Mouse (Mus musculus) liver, postnatal 0 days (tissue): ENCODE results near the gene Fam20c. TPM values are rescaled to one million over a fixed set of nuclear protein-coding genes. Genes with fewer than 3 reads are reported as not detected.

Source experiments
- ATAC-seq: fragments of 200-750 bp; cut with Nextera tagmentation; 2 replicates; pipeline ENCODE4 v1.8.0; 2017; ENCODE audit warnings: mild to moderate bottlenecking, moderate library complexity
- DNase-seq: peaks from one replicate; pipeline ENCODE4 v3.0.0-alpha.2; 2016
- H3K27ac ChIP-seq: fragments of 300-500 bp; sonication (generic); 2 replicates; pipeline ENCODE4 v1.5.1; 2014; ENCODE audit warnings: antibody characterized with exemption, moderate library complexity, mild to moderate bottlenecking, low read depth
- H3K27me3 ChIP-seq: fragments of 300-500 bp; sonication (generic); 2 replicates; pipeline ENCODE4 v1.6.1; 2014; ENCODE audit warnings: low read length, control low read depth, mixed read lengths; ENCODE audit not compliant: insufficient read depth
- H3K36me3 ChIP-seq: fragments of 300-500 bp; sonication (generic); replicated peaks from 2 replicates; pipeline ENCODE4 v1.6.1; 2014; ENCODE audit warnings: mild to moderate bottlenecking, control low read depth, low read length, moderate library complexity, mixed read lengths; ENCODE audit not compliant: insufficient read depth
- H3K4me1 ChIP-seq: fragments of 300-500 bp; sonication (generic); 2 replicates; pipeline ENCODE4 v1.6.1; 2014; ENCODE audit warnings: antibody characterized with exemption, mild to moderate bottlenecking, control low read depth; ENCODE audit not compliant: insufficient read depth
- H3K4me2 ChIP-seq: fragments of 300-500 bp; sonication (generic); 2 replicates; pipeline ENCODE4 v1.6.1; 2014; ENCODE audit warnings: low read depth, mild to moderate bottlenecking, low read length, moderate library complexity, mixed read lengths
- H3K4me3 ChIP-seq: fragments of 300-500 bp; sonication (generic); 2 replicates; pipeline ENCODE4 v1.5.1; 2014; ENCODE audit warnings: low read depth, low read length
- H3K9ac ChIP-seq: fragments of 300-500 bp; sonication (generic); replicated peaks from 2 replicates; pipeline ENCODE4 v1.6.1; 2014; ENCODE audit warnings: mild to moderate bottlenecking, moderate library complexity
- H3K9me3 ChIP-seq: fragments of 300-500 bp; sonication (generic); 2 replicates; pipeline ENCODE4 v1.6.1; 2016; ENCODE audit warnings: mild to moderate bottlenecking, control low read depth, low read length, mixed read lengths
- CTCF ChIP-seq: sonication (generic); IDR thresholded peaks from 2 replicates; pipeline ENCODE4 v1.5.1; 2016; ENCODE audit warnings: antibody characterized with exemption, low read depth
- EP300 ChIP-seq: IDR thresholded peaks from 2 replicates; pipeline ENCODE4 v1.6.1; 2016; ENCODE audit warnings: antibody characterized with exemption, low read depth, mild to moderate bottlenecking
- WGBS: fragments of 180-500 bp; shearing (Covaris S2); extraction: QIAGEN DNeasy Blood & Tissue Kit; methylation state at CpG from one replicate; pipeline ENCODE4 v1.1.7; 2014; ENCODE audit not compliant: insufficient replicate concordance; 5-methylcytosine and 5-hydroxymethylcytosine counted together
- polyA plus RNA-seq: library from polyadenylated mRNA; unstranded; fragments of >200 nt; fragmentation: Nextera tagmentation; extraction: Ambion mirVana; gene quantifications from 2 replicates; pipeline ENCODE4 v1.2.1, GENCODE M21; 2015

The Fam20c gene
- 15.3 and 19.0 TPM in 2 replicates for polyA plus RNA-seq

DNA sequence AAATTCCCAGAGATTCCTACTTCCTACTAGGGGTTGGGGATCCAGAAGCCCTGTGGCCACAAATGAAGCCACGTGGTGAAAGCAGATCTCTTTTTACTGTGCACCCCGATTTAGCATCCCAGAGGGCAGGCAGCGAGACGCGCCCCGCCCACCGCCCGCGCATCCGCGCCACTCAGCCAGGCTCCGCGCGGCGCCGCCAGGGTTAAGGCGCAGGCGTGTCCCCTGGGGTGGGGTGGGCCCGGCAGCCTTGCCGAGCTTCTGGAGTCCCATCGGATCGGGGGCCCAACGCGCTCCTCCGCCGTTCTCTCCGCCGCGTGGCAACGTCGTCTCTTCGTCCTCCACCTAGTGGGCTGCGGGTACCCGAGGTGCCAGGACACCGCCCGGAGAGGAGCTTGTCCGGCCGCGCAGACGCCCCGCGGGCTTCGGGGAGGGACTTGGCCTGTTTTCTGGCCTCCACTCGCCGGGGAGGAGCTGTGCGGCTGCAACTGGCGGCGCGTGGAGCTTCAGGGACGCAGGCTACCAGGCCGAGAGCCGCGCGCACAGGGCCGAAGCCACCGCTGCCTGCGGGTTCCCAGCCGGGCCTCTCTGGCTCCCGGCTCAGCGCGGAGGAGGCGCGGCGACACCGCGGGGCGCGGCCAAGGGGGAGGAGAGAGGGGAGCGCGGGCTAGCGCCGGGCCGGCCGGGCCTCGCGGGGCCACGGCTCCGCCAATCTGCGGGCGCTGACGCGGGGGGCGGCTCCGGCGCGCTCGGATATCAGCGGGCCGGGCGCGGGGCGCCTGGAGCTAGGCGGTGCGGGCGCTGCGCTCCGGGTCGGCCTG, at the start of gene Fam20c:
Gene Fam20c, plus strand, starts transcription at position 212 of the 818 bp plus-strand sequence.
- peak within 1 kb of the TSS; percentile 80 for H3K4me2 ChIP-seq
- H3K4me3 ChIP-seq, result peak within 1 kb of the TSS; percentile 57
- H3K9ac ChIP-seq, result peak within 1 kb of the TSS; percentile 60
- H3K36me3 ChIP-seq, result 0 out of 2 replicates have a peak, but pooled peaks cover 3% of the 10 kb centered on the region
- H3K9me3 ChIP-seq, result no peaks in the 10 kb centered on the region
- under 1% methylated on average over 70 of the region's 98 CpGs for WGBS
- DNase-seq, result peak; percentile 81
- ATAC-seq, result peak; percentile 88
- peak within 1 kb of the TSS; percentile 85 for H3K27ac ChIP-seq
- H3K27me3 ChIP-seq, result peaks cover 27% of the 10 kb centered on the region
- TF ChIP-seq CTCF (no peak), EP300 (no peak)
- H3K4me1 ChIP-seq, result peaks cover 14% of the 10 kb centered on the region; the same call in 1 of the 2 replicates

DNA sequence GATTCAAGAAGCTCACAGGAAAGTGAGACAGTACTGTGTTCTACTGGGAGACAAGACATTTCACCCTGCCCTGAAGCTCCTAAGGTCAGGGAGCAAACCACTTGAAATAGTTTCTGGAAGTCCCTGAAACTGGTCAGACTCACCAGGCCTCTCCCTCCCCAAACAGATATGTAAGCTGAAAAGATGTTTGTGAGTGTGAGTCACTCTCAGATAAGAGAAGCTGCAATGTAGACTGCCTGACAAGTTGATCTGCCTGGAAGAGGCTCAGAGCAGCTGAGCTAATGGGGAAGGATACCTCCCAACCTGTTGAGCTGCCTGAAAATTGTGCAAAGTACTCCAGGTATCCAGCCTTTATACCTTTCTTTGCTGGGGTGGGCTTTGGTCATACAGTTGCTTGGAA, 46.9 kb upstream of the Fam20c start:
- no peak for TF ChIP-seq CTCF
- no peak for TF ChIP-seq EP300
- H3K9me3 ChIP-seq, result peaks cover 7% of the 10 kb centered on the region
- no peaks in the 10 kb centered on the region for H3K4me1 ChIP-seq
- no peak overlapping the region for H3K27ac ChIP-seq
- H3K4me2 ChIP-seq, result no peak overlapping the region
- ATAC-seq (no peak), DNase-seq (no peak)
- no peak overlapping the region for H3K9ac ChIP-seq
- H3K27me3 ChIP-seq, result no peaks in the 10 kb centered on the region
- H3K4me3 ChIP-seq, result no peak overlapping the region
- no peaks in the 10 kb centered on the region for H3K36me3 ChIP-seq

DNA sequence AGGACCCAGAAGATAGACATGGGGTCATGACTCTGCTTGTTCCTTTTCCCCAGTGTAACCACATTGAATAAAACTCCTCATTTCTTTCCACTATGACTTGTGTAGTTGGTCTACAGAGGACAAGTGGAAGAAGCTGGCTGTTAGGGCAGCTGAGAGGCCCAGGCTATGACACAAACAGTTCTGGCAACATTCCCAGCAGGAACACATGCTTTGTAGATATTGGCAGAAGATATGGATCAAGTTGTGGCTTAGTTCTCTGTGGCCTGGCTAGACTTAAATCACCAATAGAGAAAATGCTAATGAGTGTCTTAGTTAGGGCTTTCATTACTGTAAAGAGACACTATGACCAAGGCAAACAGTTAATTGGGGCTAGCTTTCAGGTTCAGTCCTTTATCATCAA, 45.7 kb upstream of the Fam20c start:
- Histone ChIP-seq H3K36me3 (no peaks in the 10 kb centered on the region), H3K27ac (no peak overlapping the region), H3K9ac (no peak overlapping the region), H3K4me2 (no peak overlapping the region), H3K9me3 (peaks cover 12% of the 10 kb centered on the region), H3K4me1 (no peaks in the 10 kb centered on the region), H3K4me3 (no peak overlapping the region), H3K27me3 (no peaks in the 10 kb centered on the region)
- no peak for ATAC-seq
- TF ChIP-seq EP300, result no peak
- no peak for TF ChIP-seq CTCF
- no peak for DNase-seq

DNA sequence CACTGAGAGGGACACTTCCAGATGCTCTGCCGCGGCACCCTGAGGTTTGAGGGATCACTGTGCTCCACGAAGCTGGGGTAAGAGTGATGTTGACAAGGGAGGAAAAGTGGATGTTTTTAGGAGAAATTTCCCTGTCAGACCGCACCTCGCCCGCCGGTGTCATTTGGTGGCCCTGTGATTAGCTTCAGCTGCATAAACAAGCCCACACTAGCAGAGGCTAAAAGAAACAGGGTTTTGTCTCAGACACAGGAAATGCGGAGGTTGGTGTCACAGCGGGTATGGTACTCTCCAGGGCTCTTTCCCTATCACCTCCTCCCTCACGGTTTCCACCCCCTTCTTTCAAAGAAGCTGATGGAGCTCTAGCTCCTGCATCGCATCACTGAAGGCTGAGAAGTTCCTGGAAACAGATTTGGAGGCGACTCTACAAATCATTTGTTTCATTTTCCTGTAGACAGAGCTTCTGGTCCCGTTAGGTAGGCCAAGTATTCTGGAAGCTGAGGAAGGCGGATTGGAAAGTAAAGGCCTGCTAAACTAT, 38.7 kb upstream of the Fam20c start:
- WGBS, result 42% methylated on average over 14 of the region's 14 CpGs
- no peaks in the 10 kb centered on the region for H3K27me3 ChIP-seq
- H3K4me3 ChIP-seq, result no peak overlapping the region

DNA sequence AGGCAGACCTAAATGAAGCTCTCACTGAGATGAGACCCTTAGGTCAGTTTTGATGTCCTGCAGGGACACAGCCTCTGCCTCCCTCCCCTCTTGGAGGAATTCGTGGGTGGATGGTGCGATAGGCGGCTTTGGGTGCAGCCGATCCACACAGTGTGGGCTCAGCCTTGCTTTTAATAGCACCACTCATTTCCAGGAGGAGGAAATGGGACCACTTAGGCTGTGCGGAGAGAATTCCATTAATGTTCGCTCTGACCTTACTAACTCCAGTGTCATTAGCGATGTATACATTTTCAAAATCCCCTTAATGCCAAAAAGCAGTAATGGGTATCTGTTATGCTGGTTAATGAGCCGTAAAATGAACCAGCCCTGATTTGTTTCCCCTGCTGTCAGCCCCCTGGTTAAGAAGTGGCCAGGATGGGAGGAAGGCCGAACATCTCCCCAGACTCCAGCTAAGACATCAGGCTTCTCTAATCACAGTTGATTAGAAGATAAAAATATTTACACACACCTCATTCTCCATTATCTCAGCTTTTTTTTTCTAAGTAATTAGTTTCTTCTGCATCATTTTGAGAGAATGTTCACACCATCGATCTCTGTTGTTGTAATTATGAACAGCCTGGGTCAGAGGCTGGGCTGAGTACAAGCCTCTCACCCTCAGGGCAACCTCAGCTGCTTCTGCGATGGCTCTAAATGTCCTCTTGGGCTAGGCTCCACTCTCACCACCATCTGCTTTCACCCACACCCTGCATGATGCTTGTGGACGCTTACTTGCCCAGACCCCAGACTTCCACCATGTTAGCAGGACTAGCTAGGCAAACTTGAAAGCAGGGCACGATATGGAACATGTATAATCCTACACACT, 33.8 kb upstream of the Fam20c start:
- 67% methylated on average over 13 of the region's 13 CpGs for WGBS
- TF ChIP-seq EP300 (no peak), CTCF (no peak)
- no peak overlapping the region for H3K9ac ChIP-seq
- no peaks in the 10 kb centered on the region for H3K27me3 ChIP-seq
- H3K9me3 ChIP-seq, result no peaks in the 10 kb centered on the region
- H3K27ac ChIP-seq, result no peak overlapping the region
- H3K4me3 ChIP-seq, result no peak overlapping the region
- DNase-seq (no peak), ATAC-seq (no peak)
- no peaks in the 10 kb centered on the region for H3K4me1 ChIP-seq
- H3K4me2 ChIP-seq, result no peak overlapping the region
- no peaks in the 10 kb centered on the region for H3K36me3 ChIP-seq

More for the DNA sequence above, 38.7 kb upstream of the Fam20c start:
- Histone ChIP-seq H3K36me3 (no peaks in the 10 kb centered on the region), H3K9ac (no peak overlapping the region), H3K4me2 (no peak overlapping the region), H3K9me3 (peaks cover 5% of the 10 kb centered on the region; the same call in 1 of the 2 replicates), H3K27ac (no peak overlapping the region), H3K4me1 (no peaks in the 10 kb centered on the region)
- no peak for DNase-seq
- ATAC-seq, result no peak
- TF ChIP-seq EP300 (no peak), CTCF (no peak)

DNA sequence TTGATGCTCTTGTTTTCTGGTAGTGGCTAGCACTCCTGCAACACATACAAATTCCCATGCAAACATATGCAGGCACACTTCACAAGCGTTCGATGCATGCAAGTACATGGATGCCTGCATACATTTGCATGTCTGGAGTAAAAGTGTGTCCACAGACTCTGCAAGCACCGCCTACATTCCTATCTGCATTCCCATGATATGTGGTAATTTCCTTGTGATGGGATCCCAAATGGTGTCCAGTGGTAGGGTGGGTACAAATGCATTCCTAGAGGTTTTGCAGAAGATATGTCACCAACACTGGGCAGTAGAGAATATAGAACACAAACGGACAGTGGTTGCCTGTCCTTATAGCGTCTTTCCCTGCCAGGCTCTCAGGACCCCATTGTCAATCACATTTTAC, 29.9 kb upstream of the Fam20c start:
- H3K4me1 ChIP-seq, result no peaks in the 10 kb centered on the region

More for the DNA sequence above, 29.9 kb upstream of the Fam20c start:
- no peak overlapping the region for H3K9ac ChIP-seq
- DNase-seq, result no peak
- H3K27ac ChIP-seq, result no peak overlapping the region
- H3K4me3 ChIP-seq, result no peak overlapping the region
- TF ChIP-seq EP300 (no peak), CTCF (no peak)
- ATAC-seq, result no peak
- whole genome bisulfite sequencing, result 78% methylated on average over 5 of the region's 5 CpGs
- no peaks in the 10 kb centered on the region for H3K9me3 ChIP-seq
- H3K4me2 ChIP-seq, result no peak overlapping the region
- no peaks in the 10 kb centered on the region for H3K27me3 ChIP-seq
- no peaks in the 10 kb centered on the region for H3K36me3 ChIP-seq
